Mouse (Mus musculus) left cerebral cortex, adult 2 months (tissue): ENCODE measurements around the gene Nrxn3. TPM values are rescaled to one million over a fixed set of nuclear protein-coding genes. Genes with fewer than 3 reads are reported as not detected.

Experiments
- DNase-seq, 2 experiments: peaks; one replicate each; pipeline ENCODE4 v3.0.0; 2021 to 2022; ENCODE audit warnings: low spot score in 2 of 2, mixed read lengths in 1 of 2; ENCODE audit errors: extremely low spot score in 1 of 2
- H3K27ac ChIP-seq: fragments of 200-600 bp; 2 replicates; pipeline ENCODE4 v1.8.1; 2022
- H3K4me3 ChIP-seq: fragments of 200-600 bp; 2 replicates; pipeline ENCODE4 v1.8.1; 2022
- CTCF ChIP-seq: fragments of 200-600 bp; IDR thresholded peaks from 2 replicates; pipeline ENCODE4 v1.8.1; 2022; ENCODE audit warnings: antibody characterized with exemption, mild to moderate bottlenecking, moderate library complexity
- intact Hi-C: fragments of 180-260 bp; cut with DNase I; formaldehyde crosslinking; loops from one replicate; pipeline ENCODE4 v1.15.1; 2025
- total RNA-seq, 2 experiments: library from RNA; stranded (reverse); gene quantifications; 2 replicates each; pipeline ENCODE4 v1.2.3; 2021

Gene Nrxn3
- total RNA-seq, 2 experiments from 2014 or later = 250 to 274 TPM

GRCm38 (mm10) chr12:89325864-89326560 lies 603.3 kb downstream of the Nrxn3 start:
- no peak overlapping the region for H3K27ac ChIP-seq
- no peak for TF ChIP-seq CTCF
- DNase-seq = no peak
- intact Hi-C loops = no loop called here
- no peak overlapping the region for H3K4me3 ChIP-seq

GRCm38 (mm10) chr12:89331474-89332263 lies 609.0 kb downstream of the Nrxn3 start:
- Histone ChIP-seq H3K27ac (peak overlapping the region; percentile 67; the same call in 1 of the 2 replicates), H3K4me3 (no peak overlapping the region)
- intact Hi-C loops = loop anchor here (1.0 kb wide), 1 partner anchor 46 kb away; no protein-coding TSS in a partner anchor
- peak; percentile 64 for TF ChIP-seq CTCF
- DNase-seq = peak in 1 of 2 experiments; percentile 23

GRCm38 (mm10) chr12:89333486-89333885 lies 610.8 kb downstream of the Nrxn3 start:
- DNase-seq = no peak
- no peak for TF ChIP-seq CTCF
- H3K4me3 ChIP-seq = no peak overlapping the region
- intact Hi-C loops = no loop called here
- peak overlapping the region; percentile 67 for H3K27ac ChIP-seq

GRCm38 (mm10) chr12:89364850-89365249 lies 642.2 kb downstream of the Nrxn3 start:
- no peak overlapping the region for H3K27ac ChIP-seq
- DNase-seq = no peak
- no peak overlapping the region for H3K4me3 ChIP-seq
- TF ChIP-seq CTCF = no peak
- intact Hi-C loops = no loop called here

- TF ChIP-seq CTCF = no peak
- no peak for DNase-seq
- intact Hi-C loops = no loop called here
- Histone ChIP-seq H3K27ac (no peak overlapping the region), H3K4me3 (no peak overlapping the region)
These were observed 647.3 kb downstream of the Nrxn3 start for GRCm38 (mm10) chr12:89369939-89370338.

GRCm38 (mm10) chr12:89376600-89376999 lies 653.9 kb downstream of the Nrxn3 start:
- intact Hi-C loops = loop anchor here (5.0 kb wide), 1 partner anchor 66 kb away; no protein-coding TSS in a partner anchor
- no peak for TF ChIP-seq CTCF
- H3K27ac ChIP-seq = peak overlapping the region; percentile 89
- H3K4me3 ChIP-seq = no peak overlapping the region
- no peak for DNase-seq

- no peak overlapping the region for H3K4me3 ChIP-seq
- DNase-seq = peak; percentile 45 to 70
- intact Hi-C loops = loop anchor here (1.0 to 5.0 kb wide), 3 partner anchors 18 to 65 kb away; no protein-coding TSS in a partner anchor
- TF ChIP-seq CTCF = peak; percentile 30
- peak overlapping the region; percentile 89 for H3K27ac ChIP-seq
These were observed 654.5 kb downstream of the Nrxn3 start for GRCm38 (mm10) chr12:89377051-89377643.

GRCm38 (mm10) chr12:89377687-89378086 lies 655.0 kb downstream of the Nrxn3 start:
- DNase-seq = no peak
- intact Hi-C loops = loop anchor here (1.0 to 5.0 kb wide), 3 partner anchors 18 to 65 kb away; no protein-coding TSS in a partner anchor
- no peak for TF ChIP-seq CTCF
- Histone ChIP-seq H3K4me3 (no peak overlapping the region), H3K27ac (peak overlapping the region; percentile 89)

- intact Hi-C loops = loop anchor here (5.0 to 10.0 kb wide), 2 partner anchors 391 to 978 kb away; no protein-coding TSS in a partner anchor
- TF ChIP-seq CTCF = peak; percentile 73
- H3K4me3 ChIP-seq = no peak overlapping the region
- DNase-seq = no peak
- H3K27ac ChIP-seq = peak overlapping the region; percentile 3; the same call in 1 of the 2 replicates
These were observed 660.6 kb downstream of the Nrxn3 start for GRCm38 (mm10) chr12:89383254-89383653.

GRCm38 (mm10) chr12:89395121-89395792 lies 672.6 kb downstream of the Nrxn3 start:
- peak in 1 of 2 experiments; percentile 32 for DNase-seq
- Histone ChIP-seq H3K27ac (peak overlapping the region; percentile 78), H3K4me3 (no peak overlapping the region)
- intact Hi-C loops = loop anchor here (1.0 to 10.0 kb wide), 2 partner anchors 18 to 680 kb away; no protein-coding TSS in a partner anchor
- peak; percentile 78 for TF ChIP-seq CTCF

GRCm38 (mm10) chr12:89436519-89436918 lies 713.8 kb downstream of the Nrxn3 start:
- no peak for TF ChIP-seq CTCF
- H3K27ac ChIP-seq = no peak overlapping the region
- intact Hi-C loops = no loop called here
- no peak overlapping the region for H3K4me3 ChIP-seq
- DNase-seq = no peak
